Mouse (Mus musculus): ENCODE measurements around the gene Hist1h3i. TPM values are rescaled to one million over a fixed set of nuclear protein-coding genes. Genes with fewer than 3 reads are reported as not detected.
"Not testable (repeated sequence)": the region's sequence is repeated elsewhere in the genome, so short reads cannot be mapped to it uniquely, and the experiment has no call there.

Hist1h3i gene
- total and polyA plus RNA-seq, 2 experiments from 2014 or later = 21.5 to 602 TPM

- WGBS = 4% methylated on average over 9 of the region's 9 CpGs
- peaks cover 34% of the 10 kb centered on the region for H3K4me1 ChIP-seq (ENCODE audit: control insufficient read depth, insufficient read depth)
Observed at GRCm38 (mm10) chr13:21783734-21784161, 578 bp upstream of the Hist1h3i start.

GRCm38 (mm10) chr13:21782361-21783254 lies 562 bp downstream of the Hist1h3i start:
- peak; percentile 41 for DNase-seq (ENCODE audit: low spot score)
- ATAC-seq (ENCODE audit: insufficient read depth, low read depth); H3K9me3 ChIP-seq (replicated peaks; ENCODE audit: control insufficient read depth, low read length); H3K27me3 ChIP-seq (ENCODE audit: control insufficient read depth, insufficient read depth, low read length); H3K36me3 ChIP-seq (replicated peaks; ENCODE audit: control insufficient read depth, insufficient read depth, low read length): not testable (repeated sequence)
- Histone ChIP-seq H3K9ac (replicated peaks; ENCODE audit: low read depth, low read length) (peak overlapping the region; percentile 62), H3K4me1 (ENCODE audit: control insufficient read depth, insufficient read depth) (peaks cover 31% of the 10 kb centered on the region), H3K27ac (ENCODE audit: low read depth) (peak overlapping the region; percentile 84), H3K4me3 (ENCODE audit: low read depth, low read length) (peak overlapping the region; percentile 47), H3K4me2 (ENCODE audit: low read depth, low read length) (peak overlapping the region; percentile 68)
- 3% methylated on average over 15 of the region's 35 CpGs for WGBS

More at GRCm38 (mm10) chr13:21783734-21784161, 578 bp upstream of the Hist1h3i start:
- no peak for DNase-seq (ENCODE audit: low spot score)
- ATAC-seq (ENCODE audit: insufficient read depth, low read depth) = no peak
- H3K27ac ChIP-seq (ENCODE audit: low read depth) = peak overlapping the region; percentile 72
- peak overlapping the region; percentile 62; the same call in 1 of the 2 replicates for H3K9ac ChIP-seq (replicated peaks; ENCODE audit: low read depth, low read length)
- no peak for TF ChIP-seq EP300 (IDR thresholded peaks at IDR 0.05; ENCODE audit: low read depth)
- TF ChIP-seq CTCF (IDR thresholded peaks at IDR 0.05; ENCODE audit: low read depth) = no peak
- H3K4me3 ChIP-seq (ENCODE audit: low read depth, low read length) = peak overlapping the region; percentile 47
- H3K27me3 ChIP-seq (ENCODE audit: control insufficient read depth, insufficient read depth, low read length) = no peaks in the 10 kb centered on the region
- H3K4me2 ChIP-seq (ENCODE audit: low read depth, low read length) = peak overlapping the region; percentile 68
- H3K9me3 ChIP-seq (replicated peaks; ENCODE audit: control insufficient read depth, low read length) = no peaks in the 10 kb centered on the region
- H3K36me3 ChIP-seq (replicated peaks; ENCODE audit: control insufficient read depth, insufficient read depth, low read length) = no peaks in the 10 kb centered on the region

GRCm38 (mm10) chr13:21781639-21782038 lies 1.5 kb downstream of the Hist1h3i start:
- peaks cover 31% of the 10 kb centered on the region for H3K4me1 ChIP-seq (ENCODE audit: control insufficient read depth, insufficient read depth)
- H3K4me2 ChIP-seq (ENCODE audit: low read depth, low read length) = no peak overlapping the region
- H3K36me3 ChIP-seq (replicated peaks; ENCODE audit: control insufficient read depth, insufficient read depth, low read length) = no peaks in the 10 kb centered on the region
- no peak overlapping the region for H3K4me3 ChIP-seq (ENCODE audit: low read depth, low read length)
- H3K27me3 ChIP-seq (ENCODE audit: control insufficient read depth, insufficient read depth, low read length) = no peaks in the 10 kb centered on the region
- H3K9ac ChIP-seq (replicated peaks; ENCODE audit: low read depth, low read length) = no peak overlapping the region
- TF ChIP-seq CTCF (IDR thresholded peaks at IDR 0.05; ENCODE audit: low read depth) (no peak), EP300 (IDR thresholded peaks at IDR 0.05; ENCODE audit: low read depth) (no peak)
- no peaks in the 10 kb centered on the region for H3K9me3 ChIP-seq (replicated peaks; ENCODE audit: control insufficient read depth, low read length)
- DNase-seq (ENCODE audit: low spot score) (no peak), ATAC-seq (ENCODE audit: insufficient read depth, low read depth) (no peak)
- WGBS = 95% methylated on average over 1 of the region's 1 CpGs
- H3K27ac ChIP-seq (ENCODE audit: low read depth) = no peak overlapping the region

GRCm38 (mm10) chr13:21781021-21781555 lies 2.1 kb downstream of the Hist1h3i start:
- Histone ChIP-seq H3K4me2 (ENCODE audit: low read depth, low read length) (peak overlapping the region; percentile 86), H3K4me1 (ENCODE audit: control insufficient read depth, insufficient read depth) (peaks cover 25% of the 10 kb centered on the region), H3K36me3 (replicated peaks; ENCODE audit: control insufficient read depth, insufficient read depth, low read length) (no peaks in the 10 kb centered on the region), H3K27me3 (ENCODE audit: control insufficient read depth, insufficient read depth, low read length) (no peaks in the 10 kb centered on the region), H3K9ac (replicated peaks; ENCODE audit: low read depth, low read length) (peak overlapping the region; percentile 67), H3K27ac (ENCODE audit: low read depth) (peak overlapping the region; percentile 82; the same call in 1 of the 2 replicates), H3K9me3 (replicated peaks; ENCODE audit: control insufficient read depth, low read length) (no peaks in the 10 kb centered on the region), H3K4me3 (ENCODE audit: low read depth, low read length) (peak overlapping the region; percentile 64)
- 48% methylated on average over 6 of the region's 6 CpGs for WGBS
- no peak for DNase-seq (ENCODE audit: low spot score)
- TF ChIP-seq CTCF (IDR thresholded peaks at IDR 0.05; ENCODE audit: low read depth) = no peak
- no peak for ATAC-seq (ENCODE audit: insufficient read depth, low read depth)

GRCm38 (mm10) chr13:21779767-21780731 lies 3.1 kb downstream of the Hist1h3i start, which contains the start of gene Hist1h1b:
TSS of gene Hist1h1b (minus strand) at chr13:21780625.
- no peaks in the 10 kb centered on the region for H3K27me3 ChIP-seq (ENCODE audit: control insufficient read depth, insufficient read depth, low read length)
- peak within 1 kb of the TSS; percentile 64 for H3K4me3 ChIP-seq (ENCODE audit: low read depth, low read length)
- peaks cover 19% of the 10 kb centered on the region for H3K4me1 ChIP-seq (ENCODE audit: control insufficient read depth, insufficient read depth)
- DNase-seq (ENCODE audit: low spot score) (peak; percentile 72), ATAC-seq (ENCODE audit: insufficient read depth, low read depth) (peak; percentile 39)
- peak within 1 kb of the TSS; percentile 82 for H3K27ac ChIP-seq (ENCODE audit: low read depth)
- no peaks in the 10 kb centered on the region for H3K9me3 ChIP-seq (replicated peaks; ENCODE audit: control insufficient read depth, low read length)
- peak within 1 kb of the TSS; percentile 86 for H3K4me2 ChIP-seq (ENCODE audit: low read depth, low read length)
- WGBS = 1% methylated on average over 44 of the region's 44 CpGs
- TF ChIP-seq CTCF (IDR thresholded peaks at IDR 0.05; ENCODE audit: low read depth) (no peak), EP300 (IDR thresholded peaks at IDR 0.05; ENCODE audit: low read depth) (0 out of 2 replicates have a peak, but pooled peaks have one; percentile 11)
- no peaks in the 10 kb centered on the region for H3K36me3 ChIP-seq (replicated peaks; ENCODE audit: control insufficient read depth, insufficient read depth, low read length)
- H3K9ac ChIP-seq (replicated peaks; ENCODE audit: low read depth, low read length) = peak within 1 kb of the TSS; percentile 67
